ENCODE assay signal across 8 mouse cellular contexts in genomic region chr6:145022966-145023725, GRCm38 (mm10). TPM values are rescaled to one million over a fixed set of nuclear protein-coding genes. Genes with fewer than 3 reads are reported as not detected.
DNase-seq lines count a peak whose midpoint lies in the region; ATAC-seq and TF ChIP-seq lines count a peak whose summit lies in the region.

No protein-coding gene starts in this region.

- peak; percentile 42 for DNase-seq in forebrain, embryonic 10.5 days (ENCODE audit: extremely low spot score, low spot score)
- DNase-seq in liver, adult 2 months (ENCODE audit: extremely low read depth, low read depth, low spot score), result peak; percentile 6
- peak; percentile 92 for DNase-seq in R1 (ENCODE audit: low read depth, low spot score)
- DNase-seq in right cerebral cortex, postnatal 4 days, result peak; percentile 68
- no peak for DNase-seq in heart, adult 8-10 months (ENCODE audit: low spot score)

- H3K4me3 ChIP-seq in forebrain, embryonic 10.5 days, result no peak overlapping the region
- no peak overlapping the region for H3K4me3 ChIP-seq in forebrain, embryonic 12.5 days (replicated peaks)
- no peak overlapping the region for H3K4me3 ChIP-seq in liver, adult 2 months (ENCODE audit: insufficient read depth, low read depth, low read length)
- H3K4me3 ChIP-seq in liver, embryonic 12.5 days, result no peak overlapping the region

- peaks cover 86% of the 10 kb centered on the region for H3K36me3 ChIP-seq in forebrain, embryonic 10.5 days (replicated peaks)
- H3K36me3 ChIP-seq in forebrain, embryonic 12.5 days (replicated peaks), result peaks cover 63% of the 10 kb centered on the region
- H3K36me3 ChIP-seq in liver, adult 2 months (ENCODE audit: control insufficient read depth, insufficient read depth, low read length), result no peaks in the 10 kb centered on the region
- H3K36me3 ChIP-seq in liver, embryonic 12.5 days, result no peaks in the 10 kb centered on the region

- no peak for TF ChIP-seq POLR2A in liver, adult 2 months (IDR thresholded peaks at IDR 0.05; ENCODE audit: extremely low read depth, insufficient read depth, low read length)

- no peaks in the 10 kb centered on the region for H3K79me2 ChIP-seq in liver, adult 2 months (ENCODE audit: control insufficient read depth, insufficient read depth, low read length)

- no peak for ATAC-seq in forebrain, embryonic 12.5 days (ENCODE audit: low FRiP score)
- no peak for ATAC-seq in liver, embryonic 12.5 days
- peak; percentile 67 for ATAC-seq in erythroblast, adult 5-6 weeks (replicated peaks; ENCODE audit: low FRiP score, poor library complexity, severe bottlenecking)

- peak; percentile 57 for TF ChIP-seq CTCF in liver, adult 2 months (IDR thresholded peaks at IDR 0.05; ENCODE audit: low read depth, low read length)

- 80% methylated on average over 14 of the region's 14 CpGs for WGBS in forebrain, embryonic 10.5 days
- 83% methylated on average over 14 of the region's 14 CpGs for WGBS in forebrain, embryonic 12.5 days
- 81% methylated on average over 14 of the region's 14 CpGs for WGBS in liver, adult 2 months
- 66% methylated on average over 14 of the region's 14 CpGs for WGBS in liver, embryonic 12.5 days (ENCODE audit: insufficient replicate concordance)

- peaks cover 16% of the 10 kb centered on the region for H3K4me1 ChIP-seq in forebrain, embryonic 10.5 days
- H3K4me1 ChIP-seq in forebrain, embryonic 12.5 days, result peaks cover 7% of the 10 kb centered on the region; the same call in 1 of the 2 replicates
- H3K4me1 ChIP-seq in liver, adult 2 months (ENCODE audit: control insufficient read depth, insufficient read depth, low read length), result no peaks in the 10 kb centered on the region
- H3K4me1 ChIP-seq in liver, embryonic 12.5 days, result 0 out of 2 replicates have a peak, but pooled peaks cover 10% of the 10 kb centered on the region

- H3K27ac ChIP-seq in forebrain, embryonic 10.5 days, result no peak overlapping the region
- H3K27ac ChIP-seq in forebrain, embryonic 12.5 days, result no peak overlapping the region
- no peak overlapping the region for H3K27ac ChIP-seq in liver, adult 2 months (replicated peaks; ENCODE audit: insufficient read depth, low read depth, low read length)
- no peak overlapping the region for H3K27ac ChIP-seq in liver, embryonic 12.5 days

- no peak overlapping the region for H3K4me2 ChIP-seq in forebrain, embryonic 12.5 days
- H3K4me2 ChIP-seq in liver, embryonic 12.5 days, result no peak overlapping the region

- no peak overlapping the region for H3K9ac ChIP-seq in forebrain, embryonic 12.5 days
- H3K9ac ChIP-seq in liver, adult 2 months (ENCODE audit: low read depth, low read length), result no peak overlapping the region
- H3K9ac ChIP-seq in liver, embryonic 12.5 days, result no peak overlapping the region

- H3K27me3 ChIP-seq in forebrain, embryonic 10.5 days (ENCODE audit: poor library complexity, severe bottlenecking), result no peaks in the 10 kb centered on the region
- H3K27me3 ChIP-seq in forebrain, embryonic 12.5 days, result no peaks in the 10 kb centered on the region
- H3K27me3 ChIP-seq in liver, adult 2 months (ENCODE audit: control insufficient read depth, insufficient read depth, low read length), result no peaks in the 10 kb centered on the region; the same call in 1 of the 2 replicates
- no peaks in the 10 kb centered on the region for H3K27me3 ChIP-seq in liver, embryonic 12.5 days (replicated peaks)

- H3K9me3 ChIP-seq in forebrain, embryonic 10.5 days, result peaks cover 7% of the 10 kb centered on the region; the same call in 1 of the 2 replicates
- H3K9me3 ChIP-seq in forebrain, embryonic 12.5 days, result no peaks in the 10 kb centered on the region
- no peaks in the 10 kb centered on the region for H3K9me3 ChIP-seq in liver, embryonic 12.5 days (replicated peaks)

RNA-seq across cellular contexts. Expression of gene Bcat1, which starts 52.8 kb away (rescaled TPM):
- 135 and 145 TPM in 2 replicates for polyA plus RNA-seq in forebrain, embryonic 10.5 days (2016; fragmentation: Nextera tagmentation; extraction: Ambion mirVana)
- polyA plus RNA-seq in forebrain, embryonic 12.5 days (2016; fragmentation: Nextera tagmentation; extraction: Ambion mirVana), result 98.9 and 105 TPM in 2 replicates
- total RNA-seq in liver, adult 2 months (2014; rRNA removed), result 0.18 and 0.27 TPM in 2 replicates
- not detected in 2 replicates for polyA plus RNA-seq in liver, adult 2 months (2012; rRNA removed)
- 0.93 and 1.5 TPM in 2 replicates for polyA plus RNA-seq in liver, embryonic 12.5 days (2016; fragmentation: Nextera tagmentation; extraction: Ambion mirVana)
- not detected in 2 replicates for total RNA-seq in erythroblast, adult 5-6 weeks (2015; ENCODE audit: low replicate concordance)
- not detected in 2 replicates for total RNA-seq in erythroblast, adult 5-6 weeks (2017; ENCODE audit: low replicate concordance)
- total RNA-seq in heart, adult 8-10 months (2022), result 1 to 10 TPM in 2 of 4 experiments, under 1 TPM in 2; 0.34 to 1.6 (median 1.0) TPM

Comparison
In these comparisons a context has a peak if more than half of its experiments do, and no peak if none do; other contexts are left out.
1. RNA of gene Bcat1, which starts 52.8 kb away (polyA plus RNA-seq): 135 to 145 TPM in forebrain, embryonic 10.5 days and 98.9 to 105 TPM in forebrain, embryonic 12.5 days; 0.93 to 1.5 TPM in liver, embryonic 12.5 days and not detected in liver, adult 2 months; every median in the first group is over 10 times any median in the second.